Mouse (Mus musculus): ENCODE results near the gene Slc45a3.
A peak's percentile ranks its signal among the peaks of the same experiment; 100 is the strongest.

Slc45a3 gene

DNA sequence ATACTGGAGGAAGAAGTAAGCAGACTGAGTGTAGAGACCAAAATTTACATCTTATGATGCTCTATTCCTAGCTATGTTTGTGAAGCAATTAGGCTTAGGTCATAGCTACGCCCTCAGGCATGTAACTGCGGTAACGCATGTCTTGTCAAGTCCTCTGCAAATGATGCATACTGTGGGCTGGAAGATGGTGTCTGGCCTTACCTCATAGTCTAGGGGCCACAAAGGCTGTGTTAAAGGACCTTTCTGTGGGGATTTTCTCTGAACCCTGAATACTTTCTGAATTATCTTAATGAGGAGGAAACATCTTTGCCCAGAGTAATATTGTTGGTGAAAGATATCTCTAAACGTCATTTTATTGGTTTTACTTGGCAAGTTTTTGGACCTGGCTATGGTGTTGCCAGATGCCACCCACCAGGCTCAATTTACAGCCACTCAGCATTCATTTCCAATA, 39.1 kb downstream of the Slc45a3 start:
- no peak for DNase-seq

DNA sequence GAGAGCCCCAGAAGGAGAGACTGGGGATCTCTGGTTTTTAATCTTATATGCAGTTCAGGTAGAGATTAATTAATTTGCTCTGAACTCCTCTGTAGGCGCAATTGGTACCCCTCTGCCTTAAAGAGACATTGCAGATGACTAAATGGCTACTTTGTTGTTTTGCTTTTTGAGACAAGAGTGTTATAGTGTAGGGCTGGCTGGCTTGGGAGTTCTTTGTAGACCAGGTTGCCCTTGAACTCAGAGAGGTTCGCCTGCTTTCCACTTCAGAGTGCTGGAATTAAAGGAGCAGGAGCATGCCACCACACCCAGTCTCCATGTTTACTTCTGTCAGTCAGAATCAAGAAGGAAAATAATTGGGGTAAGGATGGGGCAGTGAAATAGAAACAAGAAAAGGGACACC, 40.3 kb downstream of the Slc45a3 start:
- no peak for DNase-seq

GRCm38 (mm10) chr1:132003817-132004216, 41.0 kb downstream of the Slc45a3 start:
- DNase-seq = no peak

DNA sequence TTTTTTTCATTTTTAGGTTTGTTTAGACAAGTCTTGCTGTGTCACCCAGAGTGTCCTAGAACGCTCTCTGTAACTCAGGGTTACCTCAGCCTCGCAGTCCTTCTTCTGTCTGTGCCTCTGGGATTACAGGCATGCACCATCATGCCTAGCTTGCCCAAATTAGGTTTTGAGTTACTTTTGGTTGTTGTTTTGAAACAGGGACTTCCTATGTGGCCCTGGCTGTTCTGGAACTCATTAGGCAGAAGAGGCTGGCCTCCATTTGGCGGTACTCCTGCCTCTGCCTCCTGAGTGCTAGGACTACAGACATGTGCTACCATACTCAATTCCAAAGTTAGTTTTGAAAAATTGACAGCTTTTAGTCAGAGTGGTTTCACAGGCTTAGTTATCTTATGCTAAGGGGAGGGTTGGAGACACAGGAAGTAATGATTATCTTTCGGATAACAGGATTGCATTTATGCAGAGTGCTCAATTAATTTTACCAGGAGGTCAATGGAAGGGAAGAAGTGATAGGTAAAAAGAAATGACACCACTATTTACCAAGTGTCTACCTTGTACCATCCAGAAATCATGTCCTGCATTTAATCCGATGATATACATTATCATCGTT, 41.9 kb downstream of the Slc45a3 start:
- no peak for DNase-seq

- no peak for DNase-seq
These were observed 42.7 kb downstream of the Slc45a3 start for GRCm38 (mm10) chr1:132005466-132005865.

GRCm38 (mm10) chr1:132006046-132006445, 43.3 kb downstream of the Slc45a3 start:
- DNase-seq = no peak

DNA sequence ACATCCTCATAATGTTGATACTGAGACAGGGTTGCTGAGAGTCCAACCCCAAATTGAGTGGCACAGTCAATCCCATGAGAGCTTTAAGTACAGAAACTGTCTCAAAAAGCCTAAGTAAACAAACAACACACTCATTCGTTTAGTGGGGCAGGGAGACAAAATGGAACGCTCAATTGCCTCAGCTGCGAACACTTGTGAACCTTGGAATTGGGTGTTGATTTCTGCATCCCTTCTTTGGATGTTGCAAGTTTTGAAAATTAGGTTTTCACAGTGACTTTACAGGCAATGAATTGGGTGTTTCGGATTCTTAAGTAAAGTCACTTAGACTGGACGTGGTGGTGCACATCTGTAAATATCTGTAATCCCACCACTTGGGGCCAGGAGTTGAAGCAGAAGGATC, 44.0 kb downstream of the Slc45a3 start:
- DNase-seq = no peak

DNA sequence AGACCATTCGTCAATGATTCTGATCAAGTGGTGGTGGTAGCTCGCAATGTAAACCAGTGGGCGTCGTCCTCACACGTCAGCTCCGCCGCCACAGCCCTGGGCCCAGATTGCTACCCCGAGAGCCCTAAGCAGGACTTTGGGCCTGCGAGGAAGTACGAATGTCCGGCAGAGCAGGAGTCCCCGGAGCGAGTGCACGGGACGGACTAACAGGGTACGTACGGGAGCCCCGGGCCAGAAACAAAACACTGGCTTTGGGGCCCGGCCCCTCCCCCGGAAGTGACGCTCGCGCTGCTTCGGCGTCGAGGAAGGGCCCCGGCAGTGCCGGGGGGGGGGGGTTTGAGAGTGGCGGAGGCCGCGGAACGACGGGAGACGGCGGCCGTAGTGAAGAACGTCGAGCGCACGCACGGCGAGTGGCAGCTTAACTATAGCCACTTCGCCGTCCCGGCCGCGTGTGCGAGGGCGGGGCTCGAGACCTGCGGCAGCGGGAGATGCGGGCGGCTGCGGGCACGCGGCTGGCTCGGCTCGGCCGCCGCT, 44.6 kb downstream of the Slc45a3 start, which contains the start of gene Elk4:
Elk4 (plus strand) TSS at position 326 of the 534 bp plus-strand sequence.
- peak; percentile 83 for DNase-seq

DNA sequence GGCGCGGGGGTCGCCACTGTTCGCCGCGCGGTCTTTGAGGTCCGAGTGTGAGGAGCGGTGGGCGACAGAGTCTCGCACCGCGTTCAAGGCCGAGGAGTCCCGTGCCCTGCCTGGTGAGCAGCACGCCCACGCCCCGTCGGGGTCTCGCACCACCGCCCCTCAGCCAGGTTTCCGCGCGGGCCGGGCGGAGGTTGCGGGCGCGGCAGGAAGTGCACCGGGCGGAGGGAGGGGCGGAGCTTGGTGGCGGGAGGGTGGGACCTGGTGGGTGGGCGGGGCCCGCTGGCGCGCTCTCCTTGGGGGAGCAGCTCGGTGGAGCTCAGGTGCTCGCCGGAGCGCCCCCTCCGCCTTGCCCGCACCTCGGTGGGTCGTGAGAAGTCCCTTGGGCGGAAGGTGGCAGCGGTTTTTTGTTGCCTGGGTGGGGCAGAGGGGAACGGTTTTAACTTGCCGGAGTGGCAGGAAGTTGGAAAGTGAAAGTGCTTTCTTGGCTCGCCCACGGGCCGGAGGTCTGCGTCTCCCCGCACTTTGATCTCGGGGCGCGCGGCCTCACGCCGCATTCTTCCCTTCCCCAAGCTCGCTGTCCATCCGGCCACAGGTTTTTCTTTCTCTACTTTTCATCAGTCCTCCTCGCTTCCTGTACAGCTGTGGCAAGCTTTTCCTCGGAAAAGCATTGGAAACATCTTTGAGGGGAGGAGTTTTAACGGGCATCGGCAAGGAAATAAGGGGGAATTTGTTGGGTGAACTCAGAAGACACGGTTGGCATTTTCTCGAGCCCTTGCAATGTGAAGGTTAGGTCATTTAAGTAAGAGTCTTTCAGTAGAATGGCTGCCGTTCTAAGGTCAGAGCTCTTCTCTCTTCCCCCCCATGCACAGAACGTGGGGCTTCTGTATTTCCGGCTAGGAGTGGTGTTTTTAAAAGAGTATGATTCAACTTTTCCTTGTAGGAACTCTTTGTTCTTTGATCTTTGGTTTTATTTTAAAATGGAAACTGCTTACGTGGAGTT, 45.4 kb downstream of the Slc45a3 start:
- peak; percentile 78 for DNase-seq

DNA sequence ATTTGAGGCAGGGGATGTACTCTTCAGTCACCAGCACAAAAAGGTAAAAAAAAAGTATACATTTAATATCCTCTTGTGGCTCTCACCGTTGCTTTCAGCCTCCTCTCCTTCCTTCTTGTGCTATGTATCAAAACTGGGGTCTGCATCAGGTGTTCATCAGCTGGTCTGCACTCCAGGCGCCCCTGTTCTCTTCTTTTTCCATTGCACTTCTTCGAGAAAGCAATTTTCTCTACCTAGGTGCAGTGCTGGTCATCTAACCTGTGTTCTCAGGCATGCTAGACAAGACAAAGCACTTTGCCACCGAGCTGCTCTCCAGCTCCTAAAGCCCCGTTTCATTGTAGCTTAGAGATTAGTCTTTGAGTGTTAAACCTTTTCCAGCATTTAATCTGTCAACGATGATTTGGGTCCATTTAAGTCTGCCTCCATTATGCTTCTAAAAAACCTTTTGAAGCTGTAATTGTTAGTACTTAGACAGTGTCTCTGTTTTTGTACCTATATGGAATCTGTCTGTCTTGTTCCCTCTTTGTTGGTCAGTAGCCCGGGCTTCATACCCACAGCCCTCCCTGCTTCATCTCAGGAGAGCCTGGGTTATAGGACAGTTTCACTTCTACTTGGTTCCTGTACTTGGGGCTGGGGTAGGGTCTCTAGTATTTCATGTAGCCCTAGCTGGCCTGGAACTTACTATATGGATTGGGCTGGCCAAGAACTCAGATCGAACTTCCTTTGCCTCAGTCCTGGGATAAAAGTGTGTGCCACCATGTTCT, 46.3 kb downstream of the Slc45a3 start:
- no peak for DNase-seq

- no peak for DNase-seq
These were observed 48.1 kb downstream of the Slc45a3 start for GRCm38 (mm10) chr1:132010632-132011501.

GRCm38 (mm10) chr1:132011785-132012184, 49.0 kb downstream of the Slc45a3 start:
- no peak for DNase-seq

DNA sequence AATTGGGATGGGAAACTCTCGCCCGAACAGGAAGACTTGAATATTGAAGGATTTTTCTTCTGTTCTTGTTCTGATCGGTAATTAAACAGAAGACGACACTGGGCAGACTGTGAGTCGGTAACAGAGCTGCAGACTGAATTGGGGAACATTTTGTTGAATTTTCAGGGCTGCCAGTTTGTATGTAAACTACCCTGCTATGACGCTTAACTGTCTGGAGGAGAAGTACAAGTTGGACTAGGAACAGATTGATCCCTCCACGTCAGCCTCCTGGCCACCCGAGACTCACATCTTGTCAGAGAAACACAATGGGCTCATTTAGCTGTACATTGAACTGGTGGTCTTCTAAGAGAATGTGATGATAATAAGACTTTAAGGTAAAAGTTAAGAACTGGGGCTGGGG, 50.1 kb downstream of the Slc45a3 start:
- DNase-seq = no peak

DNA sequence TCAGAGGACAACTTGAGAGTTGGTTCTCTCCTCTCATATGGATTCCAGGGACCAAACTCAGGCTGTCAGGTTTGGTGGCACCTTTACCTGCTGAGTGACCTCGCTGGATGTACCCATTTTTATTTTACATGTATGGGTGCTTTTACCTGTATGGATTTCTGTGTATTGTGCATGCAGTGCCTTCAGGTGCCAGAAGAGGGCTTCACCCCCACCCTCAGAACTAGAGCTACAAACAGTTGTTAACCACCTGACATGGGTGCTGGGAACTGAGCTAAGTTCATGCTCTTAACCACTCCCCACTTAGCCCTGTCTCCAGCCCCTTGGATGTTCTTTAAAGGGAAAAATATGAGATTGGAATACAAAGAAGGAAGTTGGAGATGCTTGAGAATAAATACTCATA, 52.0 kb downstream of the Slc45a3 start:
- DNase-seq = no peak

GRCm38 (mm10) chr1:132016691-132017090, 53.9 kb downstream of the Slc45a3 start:
- no peak for DNase-seq

GRCm38 (mm10) chr1:132019876-132020275, 57.1 kb downstream of the Slc45a3 start:
- no peak for DNase-seq

DNA sequence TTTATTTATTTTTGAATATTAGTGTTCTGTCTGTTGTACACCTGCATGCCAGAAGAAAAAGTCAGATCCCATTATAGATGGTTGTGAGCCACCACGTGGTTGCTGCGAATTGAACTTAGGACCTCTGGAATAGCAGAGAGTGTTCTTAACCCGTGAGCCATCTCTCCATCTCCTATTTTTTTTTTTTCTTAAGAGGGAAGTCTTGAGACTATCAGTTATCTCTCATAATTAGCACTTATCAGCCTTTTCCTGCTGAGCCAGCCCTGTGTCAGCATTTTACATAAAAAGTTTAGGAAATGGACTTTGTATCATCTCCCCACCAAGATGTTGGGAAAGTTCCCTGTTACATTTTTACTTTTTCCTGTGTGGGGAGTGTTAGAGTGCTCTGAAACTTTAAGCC, 59.3 kb downstream of the Slc45a3 start:
- DNase-seq = no peak

DNA sequence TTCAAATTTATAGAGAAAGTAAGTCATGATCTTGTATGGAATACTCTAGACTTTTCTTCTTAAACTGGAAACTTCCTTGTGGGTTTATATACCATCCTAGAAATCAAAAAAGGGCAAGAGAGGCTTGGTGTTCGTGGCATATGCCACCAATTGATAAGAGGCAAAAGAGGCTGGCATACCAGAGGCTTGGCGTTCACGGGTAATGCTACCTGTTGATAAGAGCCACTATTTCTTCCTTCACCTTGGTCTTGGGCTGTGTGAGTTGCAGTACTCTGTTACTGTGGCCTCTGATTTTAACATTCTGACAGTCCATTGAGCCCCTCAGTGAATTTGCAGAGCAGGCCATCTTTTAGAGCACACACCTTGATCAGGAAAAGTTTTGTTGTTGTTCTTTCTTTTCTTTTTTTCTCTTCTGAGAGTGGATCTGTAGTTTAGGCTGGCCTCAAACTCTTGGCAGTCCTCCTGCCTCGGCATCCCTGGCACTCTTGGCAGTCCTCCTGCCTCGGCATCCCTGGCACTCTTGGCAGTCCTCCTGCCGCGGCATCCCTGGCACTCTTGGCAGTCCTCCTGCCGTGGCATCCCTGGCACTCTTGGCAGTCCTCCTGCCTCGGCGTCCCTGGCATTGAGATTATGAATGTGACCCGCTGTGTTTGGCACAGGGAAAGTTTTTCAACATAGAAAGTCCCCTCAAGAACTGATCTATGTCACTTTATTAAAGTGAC, 64.3 kb downstream of the Slc45a3 start:
- no peak for DNase-seq

- no peak for DNase-seq
These were observed 65.2 kb downstream of the Slc45a3 start for GRCm38 (mm10) chr1:132027978-132028377.

DNA sequence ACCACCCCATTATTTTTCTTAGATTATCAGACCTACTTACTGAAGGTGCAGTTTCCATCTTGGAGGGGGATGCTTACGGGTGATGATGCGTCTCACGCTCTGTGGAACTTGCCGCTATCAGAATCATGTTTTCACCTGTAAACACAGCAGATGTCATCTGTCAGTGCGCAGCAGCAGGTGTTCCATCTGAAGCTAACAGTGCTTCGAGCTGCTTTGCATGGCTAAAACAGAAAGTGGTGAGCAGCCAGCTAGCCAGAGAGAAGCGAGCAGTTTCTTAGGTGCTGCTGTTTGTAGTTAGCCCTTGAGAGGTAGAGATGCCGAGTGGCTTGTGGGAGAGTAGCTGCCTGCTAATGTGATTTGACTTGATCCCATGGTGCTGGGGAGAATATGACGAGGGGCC, 65.6 kb downstream of the Slc45a3 start:
- DNase-seq = no peak

DNA sequence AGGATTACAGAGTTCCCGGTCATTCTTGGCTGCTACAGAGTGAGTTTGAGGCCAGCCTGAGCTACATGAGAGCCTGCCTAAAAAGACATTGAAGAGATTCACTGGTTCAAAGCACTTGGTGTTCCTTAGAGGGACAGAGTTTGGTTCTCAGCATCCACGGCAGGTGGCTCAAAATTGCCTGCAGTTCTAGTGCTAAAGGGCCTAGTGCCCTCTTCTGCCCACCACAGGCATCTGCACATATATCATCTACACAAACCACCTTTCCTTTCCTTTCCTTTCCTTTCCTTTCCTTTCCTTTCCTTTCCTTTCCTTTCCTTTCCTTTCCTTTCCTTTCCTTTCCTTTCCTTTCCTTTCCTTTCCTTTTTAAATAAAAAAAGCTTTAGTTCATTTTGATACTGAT, 67.8 kb downstream of the Slc45a3 start:
- no peak for DNase-seq
